Mouse (Mus musculus) layer of hippocampus, adult 9-10 months (tissue): Measurements from ENCODE around the gene Gm17018.
"Not testable (repeated sequence)": the region's sequence is repeated elsewhere in the genome, so short reads cannot be mapped to it uniquely, and the experiment has no call there.

Experiments used
- DNase-seq: peaks from one replicate; pipeline ENCODE4 v3.0.0; 2022; ENCODE audit warnings: low spot score

The Gm17018 gene

GRCm38 (mm10) chr19:45560153-45560890, at the start of gene Gm17018, which contains the start of gene Poll:
TSS of gene Gm17018 (plus strand) at chr19:45560615.
TSS of gene Poll (minus strand) at chr19:45560531.
- no peak for DNase-seq

- no peak for DNase-seq
Observed at GRCm38 (mm10) chr19:45510680-45511079, 49.7 kb upstream of the Gm17018 start.

GRCm38 (mm10) chr19:45511406-45511805, 49.0 kb upstream of the Gm17018 start:
- DNase-seq = no peak

- no peak for DNase-seq
Observed at GRCm38 (mm10) chr19:45515341-45515740, 45.1 kb upstream of the Gm17018 start.

GRCm38 (mm10) chr19:45516264-45516663, 44.2 kb upstream of the Gm17018 start:
- DNase-seq = no peak

GRCm38 (mm10) chr19:45527382-45527781, 33.0 kb upstream of the Gm17018 start:
- DNase-seq = no peak

GRCm38 (mm10) chr19:45527931-45528534, 32.4 kb upstream of the Gm17018 start:
- no peak for DNase-seq

GRCm38 (mm10) chr19:45529294-45529693, 31.1 kb upstream of the Gm17018 start:
- DNase-seq = no peak

GRCm38 (mm10) chr19:45530200-45530995, 30.0 kb upstream of the Gm17018 start:
- DNase-seq = no peak

- DNase-seq = no peak
Observed at GRCm38 (mm10) chr19:45531554-45531953, 28.9 kb upstream of the Gm17018 start.

GRCm38 (mm10) chr19:45533617-45534016, 26.8 kb upstream of the Gm17018 start:
- no peak for DNase-seq

GRCm38 (mm10) chr19:45535214-45535735, 25.1 kb upstream of the Gm17018 start:
- no peak for DNase-seq

- no peak for DNase-seq
Observed at GRCm38 (mm10) chr19:45535929-45536328, 24.5 kb upstream of the Gm17018 start.

- DNase-seq = no peak
Observed at GRCm38 (mm10) chr19:45537505-45537904, 22.9 kb upstream of the Gm17018 start.

- no peak for DNase-seq
Observed at GRCm38 (mm10) chr19:45540657-45541408, 19.6 kb upstream of the Gm17018 start.

- DNase-seq = no peak
Observed at GRCm38 (mm10) chr19:45541409-45542041, 18.9 kb upstream of the Gm17018 start.

GRCm38 (mm10) chr19:45542061-45542460, 18.4 kb upstream of the Gm17018 start:
- DNase-seq = no peak

- DNase-seq = no peak
Observed at GRCm38 (mm10) chr19:45544152-45544924, 16.1 kb upstream of the Gm17018 start.

- no peak for DNase-seq
Observed at GRCm38 (mm10) chr19:45544925-45545321, 15.5 kb upstream of the Gm17018 start.

- not testable (repeated sequence) for DNase-seq
Observed at GRCm38 (mm10) chr19:45548196-45548595, 12.2 kb upstream of the Gm17018 start.
